Mouse (Mus musculus) stomach, postnatal 0 days (tissue): ENCODE results near the gene Rdx.

ENCODE experiments used
- CTCF ChIP-seq: IDR thresholded peaks from 2 replicates; pipeline ENCODE4 v1.5.1; 2016; ENCODE audit warnings: antibody characterized with exemption, low read depth, mild to moderate bottlenecking, moderate library complexity
- EP300 ChIP-seq: optimal IDR thresholded peaks from 2 replicates; pipeline ENCODE3; 2016; ENCODE audit warnings: antibody characterized with exemption

DNA sequence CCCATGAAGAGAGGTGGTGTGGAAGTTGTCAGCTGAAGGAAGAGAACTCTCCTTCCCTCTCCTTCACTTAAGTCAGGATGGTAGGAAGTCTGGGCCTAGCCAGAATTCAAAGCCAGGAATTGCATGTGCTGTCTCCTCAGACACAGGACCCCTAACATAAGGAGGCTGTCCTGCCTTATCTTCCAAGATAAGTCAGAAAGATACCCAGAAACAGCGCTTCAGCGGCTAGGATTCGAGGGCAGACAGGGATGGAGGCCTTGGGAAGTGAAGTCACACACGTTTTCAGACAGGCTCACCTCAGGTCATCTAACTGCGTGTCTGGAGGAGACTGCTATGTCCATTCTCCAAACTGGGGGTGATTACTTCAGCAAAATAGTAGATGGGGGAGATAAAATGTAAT lies 47.0 kb downstream of the Rdx start:
- TF ChIP-seq EP300 (no peak), CTCF (no peak)
